Mouse (Mus musculus) regulatory T cell (primary cell): ENCODE results near the gene Vstm2l.

Source experiments
- in situ Hi-C: fragments of 300-600 bp; cut with MboI, MseI; formaldehyde crosslinking; loops from one replicate; pipeline ENCODE4 v1.15.1; 2025; ENCODE audit warnings: high pct_unique_total_duplicates

Gene Vstm2l

DNA sequence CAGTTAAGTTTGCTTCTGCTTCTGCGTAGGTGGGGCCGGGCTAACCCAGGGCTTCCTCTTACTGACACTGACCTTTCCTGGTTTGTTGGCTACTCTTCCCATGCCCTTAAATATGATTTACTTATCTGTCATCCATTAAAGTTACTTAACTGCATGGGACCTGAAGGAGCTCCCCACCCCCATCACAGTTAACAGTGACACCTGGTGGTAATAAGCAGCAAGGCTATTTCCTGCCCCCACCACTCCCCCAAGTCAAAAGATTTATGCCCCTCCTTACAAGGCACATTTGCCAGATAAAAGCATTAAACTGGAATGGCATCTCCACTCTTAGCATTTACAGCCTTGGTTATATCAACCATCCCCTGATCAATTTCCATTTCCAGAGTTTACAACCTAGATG lies 75.5 kb downstream of the Vstm2l start:
- in situ Hi-C loops = no loop called here

DNA sequence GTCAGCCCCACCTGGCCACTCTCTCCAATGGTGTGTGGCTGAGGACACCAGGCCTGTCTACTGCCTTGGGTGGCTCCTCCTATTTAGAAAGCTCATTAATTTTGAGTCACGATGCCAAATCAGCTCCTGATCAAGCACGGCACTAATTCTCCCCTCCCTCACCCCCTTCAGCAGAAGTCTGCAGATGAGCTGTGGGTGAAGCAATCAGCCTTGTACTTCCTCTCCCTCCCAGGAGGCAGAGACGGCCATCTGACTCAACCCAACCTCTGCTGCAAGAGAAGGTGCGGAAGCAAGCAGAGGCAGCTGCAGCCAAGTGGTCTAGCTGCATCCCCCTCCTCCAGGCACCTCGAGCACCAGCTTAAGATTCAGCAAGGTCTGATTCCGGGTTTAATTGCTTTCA lies 76.6 kb downstream of the Vstm2l start:
- in situ Hi-C loops = no loop called here

DNA sequence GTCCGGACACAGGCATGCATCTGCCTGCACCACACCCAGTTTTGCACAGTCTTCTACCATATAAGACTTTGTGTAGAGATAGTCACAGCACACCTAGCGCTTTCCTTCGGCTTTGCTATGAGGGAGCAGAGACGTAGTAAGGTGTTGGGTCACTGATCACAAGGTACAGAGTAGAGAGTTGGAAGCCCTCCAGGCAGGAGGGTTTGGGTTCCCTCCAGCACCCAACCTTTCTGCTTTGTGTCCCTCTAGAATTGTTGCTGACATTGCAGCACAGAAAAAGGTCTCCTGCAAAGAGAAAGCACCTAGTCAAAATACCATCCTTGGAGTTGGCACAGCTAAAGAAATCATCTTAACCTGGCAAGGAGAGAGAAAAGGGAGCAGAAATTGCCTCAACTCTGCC lies 78.0 kb downstream of the Vstm2l start:
- in situ Hi-C loops = no loop called here
